Mouse (Mus musculus): ENCODE measurements around the gene Osbp. TPM values are rescaled to one million over a fixed set of nuclear protein-coding genes. Genes with fewer than 3 reads are reported as not detected.

Gene Osbp
- total and polyA plus RNA-seq, 2 experiments from 2014 or later: 2.8 to 24.6 TPM

- WGBS: 97% methylated on average over 1 of the region's 1 CpGs
- Histone ChIP-seq H3K36me3 (ENCODE audit: insufficient read depth, low read length) (peaks cover 8% of the 10 kb centered on the region; the same call in 1 of the 2 replicates), H3K4me3 (ENCODE audit: low read depth, low read length) (peak overlapping the region; percentile 37; the same call in 1 of the 2 replicates), H3K9me3 (ENCODE audit: low read length) (no peaks in the 10 kb centered on the region), H3K4me1 (ENCODE audit: insufficient read depth, low read length) (peaks cover 6% of the 10 kb centered on the region), H3K27me3 (ENCODE audit: insufficient read depth, low read length) (no peaks in the 10 kb centered on the region), H3K27ac (ENCODE audit: low read depth, low read length) (peak overlapping the region; percentile 83; the same call in 1 of the 2 replicates), H3K4me2 (ENCODE audit: low read depth, low read length, poor library complexity, severe bottlenecking) (peak overlapping the region; percentile 52), H3K9ac (replicated peaks; ENCODE audit: low read length, poor library complexity, severe bottlenecking) (no peak overlapping the region)
- ATAC-seq (ENCODE audit: low FRiP score) (no peak), DNase-seq (ENCODE audit: low spot score) (no peak)
- TF ChIP-seq CTCF (IDR thresholded peaks at IDR 0.05): peak; percentile 49; the same call in 1 of the 2 replicates
These were observed 1.5 kb upstream of the Osbp start for GRCm38 (mm10) chr19:11964266-11964665.

GRCm38 (mm10) chr19:11966201-11966636 lies 478 bp downstream of the Osbp start:
- Histone ChIP-seq H3K27ac (ENCODE audit: low read depth, low read length) (peak overlapping the region; percentile 97), H3K9me3 (ENCODE audit: low read length) (no peaks in the 10 kb centered on the region), H3K4me2 (ENCODE audit: low read depth, low read length, poor library complexity, severe bottlenecking) (peak overlapping the region; percentile 87), H3K36me3 (ENCODE audit: insufficient read depth, low read length) (peaks cover 14% of the 10 kb centered on the region; the same call in 1 of the 2 replicates), H3K9ac (replicated peaks; ENCODE audit: low read length, poor library complexity, severe bottlenecking) (peak overlapping the region; percentile 95), H3K27me3 (ENCODE audit: insufficient read depth, low read length) (no peaks in the 10 kb centered on the region), H3K4me1 (ENCODE audit: insufficient read depth, low read length) (peaks cover 6% of the 10 kb centered on the region), H3K4me3 (ENCODE audit: low read depth, low read length) (peak overlapping the region; percentile 60)
- DNase-seq (ENCODE audit: low spot score) (peak; percentile 67), ATAC-seq (ENCODE audit: low FRiP score) (peak; percentile 17; the same call in 1 of the 2 replicates)
- 0% methylated on average over 17 of the region's 18 CpGs for WGBS
- no peak for TF ChIP-seq CTCF (IDR thresholded peaks at IDR 0.05)

GRCm38 (mm10) chr19:11969155-11970050 lies 3.7 kb downstream of the Osbp start:
- H3K4me3 ChIP-seq (ENCODE audit: low read depth, low read length): no peak overlapping the region
- 75% methylated on average over 9 of the region's 9 CpGs for WGBS
- DNase-seq (ENCODE audit: low spot score) (no peak), ATAC-seq (ENCODE audit: low FRiP score) (no peak)
- H3K9ac ChIP-seq (replicated peaks; ENCODE audit: low read length, poor library complexity, severe bottlenecking): no peak overlapping the region
- peaks cover 42% of the 10 kb centered on the region for H3K36me3 ChIP-seq (ENCODE audit: insufficient read depth, low read length)
- no peak overlapping the region for H3K27ac ChIP-seq (ENCODE audit: low read depth, low read length)
- peaks cover 6% of the 10 kb centered on the region for H3K4me1 ChIP-seq (ENCODE audit: insufficient read depth, low read length)
- no peaks in the 10 kb centered on the region for H3K27me3 ChIP-seq (ENCODE audit: insufficient read depth, low read length)
- no peak for TF ChIP-seq CTCF (IDR thresholded peaks at IDR 0.05)
- no peak overlapping the region for H3K4me2 ChIP-seq (ENCODE audit: low read depth, low read length, poor library complexity, severe bottlenecking)
- H3K9me3 ChIP-seq (ENCODE audit: low read length): no peaks in the 10 kb centered on the region

- no peak for TF ChIP-seq CTCF (IDR thresholded peaks at IDR 0.05)
- Histone ChIP-seq H3K27me3 (ENCODE audit: insufficient read depth, low read length) (no peaks in the 10 kb centered on the region), H3K9ac (replicated peaks; ENCODE audit: low read length, poor library complexity, severe bottlenecking) (no peak overlapping the region), H3K4me1 (ENCODE audit: insufficient read depth, low read length) (no peaks in the 10 kb centered on the region), H3K4me2 (ENCODE audit: low read depth, low read length, poor library complexity, severe bottlenecking) (no peak overlapping the region), H3K36me3 (ENCODE audit: insufficient read depth, low read length) (peaks cover 70% of the 10 kb centered on the region), H3K9me3 (ENCODE audit: low read length) (no peaks in the 10 kb centered on the region), H3K4me3 (ENCODE audit: low read depth, low read length) (no peak overlapping the region), H3K27ac (ENCODE audit: low read depth, low read length) (no peak overlapping the region)
- WGBS: 96% methylated on average over 13 of the region's 13 CpGs
- ATAC-seq (ENCODE audit: low FRiP score): no peak
- DNase-seq (ENCODE audit: low spot score): no peak
These were observed 7.9 kb downstream of the Osbp start for GRCm38 (mm10) chr19:11973511-11974222.

- no peak for TF ChIP-seq CTCF (IDR thresholded peaks at IDR 0.05)
These were observed 8.4 kb downstream of the Osbp start for GRCm38 (mm10) chr19:11974223-11974540.

GRCm38 (mm10) chr19:11975683-11976082 lies 9.9 kb downstream of the Osbp start:
- H3K36me3 ChIP-seq (ENCODE audit: insufficient read depth, low read length): peaks cover 79% of the 10 kb centered on the region
- no peak for DNase-seq (ENCODE audit: low spot score)
- no peaks in the 10 kb centered on the region for H3K27me3 ChIP-seq (ENCODE audit: insufficient read depth, low read length)
- no peak overlapping the region for H3K27ac ChIP-seq (ENCODE audit: low read depth, low read length)
- H3K4me2 ChIP-seq (ENCODE audit: low read depth, low read length, poor library complexity, severe bottlenecking): no peak overlapping the region
- H3K9ac ChIP-seq (replicated peaks; ENCODE audit: low read length, poor library complexity, severe bottlenecking): no peak overlapping the region
- ATAC-seq (ENCODE audit: low FRiP score): no peak
- 89% methylated on average over 4 of the region's 4 CpGs for WGBS
- no peaks in the 10 kb centered on the region for H3K4me1 ChIP-seq (ENCODE audit: insufficient read depth, low read length)
- H3K4me3 ChIP-seq (ENCODE audit: low read depth, low read length): no peak overlapping the region
- no peaks in the 10 kb centered on the region for H3K9me3 ChIP-seq (ENCODE audit: low read length)
- no peak for TF ChIP-seq CTCF (IDR thresholded peaks at IDR 0.05)

More at GRCm38 (mm10) chr19:11974223-11974540, 8.4 kb downstream of the Osbp start:
- no peaks in the 10 kb centered on the region for H3K27me3 ChIP-seq (ENCODE audit: insufficient read depth, low read length)
- no peak overlapping the region for H3K9ac ChIP-seq (replicated peaks; ENCODE audit: low read length, poor library complexity, severe bottlenecking)
- H3K27ac ChIP-seq (ENCODE audit: low read depth, low read length): no peak overlapping the region
- no peak for DNase-seq (ENCODE audit: low spot score)
- H3K4me2 ChIP-seq (ENCODE audit: low read depth, low read length, poor library complexity, severe bottlenecking): no peak overlapping the region
- no peak for ATAC-seq (ENCODE audit: low FRiP score)
- H3K4me1 ChIP-seq (ENCODE audit: insufficient read depth, low read length): no peaks in the 10 kb centered on the region
- no peaks in the 10 kb centered on the region for H3K9me3 ChIP-seq (ENCODE audit: low read length)
- peaks cover 70% of the 10 kb centered on the region for H3K36me3 ChIP-seq (ENCODE audit: insufficient read depth, low read length)
- no peak overlapping the region for H3K4me3 ChIP-seq (ENCODE audit: low read depth, low read length)
- WGBS: 100% methylated on average over 2 of the region's 2 CpGs

All from midbrain, postnatal 0 days (tissue).